Mouse (Mus musculus): ENCODE results near the gene Spem1. TPM values are rescaled to one million over a fixed set of nuclear protein-coding genes. Genes with fewer than 3 reads are reported as not detected.
"Not testable (repeated sequence)": the region's sequence is repeated elsewhere in the genome, so short reads cannot be mapped to it uniquely, and the experiment has no call there.

Gene Spem1
- not detected in 2 replicates for polyA plus RNA-seq (2011; ENCODE audit: insufficient read depth, insufficient read length, low replicate concordance, missing spikeins)

DNA sequence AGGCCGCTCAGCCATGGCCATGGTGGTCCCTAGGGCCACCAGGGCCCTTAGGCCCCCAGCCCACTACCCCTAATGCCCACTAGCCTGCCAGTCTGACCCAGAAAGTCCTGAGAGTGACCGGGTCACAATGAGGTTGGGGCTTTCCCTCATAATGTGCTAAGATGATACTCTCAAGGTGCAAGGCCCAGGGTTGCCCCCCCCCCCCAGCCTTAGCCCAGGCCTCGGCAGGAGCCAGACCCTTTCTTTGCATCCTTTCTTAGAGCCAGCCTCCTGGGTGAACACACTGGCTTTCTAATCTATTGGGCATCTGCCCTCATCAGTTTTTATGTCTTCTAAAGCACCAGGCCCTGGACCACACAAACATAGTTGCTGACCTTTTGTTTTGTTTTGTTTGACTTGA is at the start of gene Spem1:
Gene Spem1 (minus strand): TSS at position 101 of the 400 bp plus-strand sequence.
- Histone ChIP-seq H3K4me3 (replicated peaks; ENCODE audit: control insufficient read depth, low read depth, low read length) (no peak within 1 kb of the TSS), H3K27ac (ENCODE audit: control insufficient read depth, insufficient read depth, low read depth, low read length, poor library complexity) (no peak within 1 kb of the TSS), H3K4me1 (ENCODE audit: control insufficient read depth, insufficient read depth, low read length) (no peaks in the 10 kb centered on the region)
- WGBS, result 83% methylated on average over 3 of the region's 3 CpGs
- TF ChIP-seq POLR2A (IDR thresholded peaks at IDR 0.05; ENCODE audit: borderline replicate concordance, control insufficient read depth, low read depth, low read length) (no peak), CTCF (IDR thresholded peaks at IDR 0.05; ENCODE audit: control insufficient read depth, insufficient read depth, low read length) (no peak)

DNA sequence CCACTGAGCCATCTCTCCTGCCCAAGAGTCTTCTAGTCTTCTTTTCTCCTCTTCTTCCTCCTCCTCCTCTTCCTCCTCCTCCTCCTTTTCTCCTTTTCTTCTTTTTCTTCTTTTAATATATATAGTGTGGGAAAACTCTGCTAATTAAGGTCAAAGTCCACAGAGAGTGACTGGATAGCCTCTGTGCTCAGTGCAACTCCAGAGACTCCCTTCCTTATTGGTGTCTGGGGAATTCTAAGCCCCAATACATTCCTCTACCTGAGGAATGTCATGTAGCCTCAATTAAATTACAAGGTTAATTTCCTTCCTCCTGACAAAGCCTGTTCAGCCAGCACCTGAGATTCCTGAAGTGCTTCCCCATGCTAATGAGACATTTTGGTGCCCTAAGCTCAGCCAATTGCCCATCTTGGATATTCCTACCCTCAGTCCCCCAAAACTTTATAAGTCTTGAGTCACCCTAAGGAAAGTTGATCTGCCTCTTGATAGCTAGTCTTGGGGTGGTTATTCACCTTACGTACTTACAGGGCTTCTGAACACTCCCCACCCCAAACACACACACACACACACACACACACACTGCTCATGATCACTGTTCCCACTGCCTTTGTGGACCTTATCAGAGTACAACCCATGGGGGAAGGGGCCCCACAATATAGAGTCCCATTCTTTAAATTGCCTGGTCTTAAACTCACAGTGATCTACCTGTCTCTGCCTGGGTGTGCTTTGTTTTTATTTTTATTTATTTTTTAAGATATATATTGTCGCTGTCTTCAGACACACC is 48.5 kb upstream of the Spem1 start:
- no peaks in the 10 kb centered on the region for H3K4me1 ChIP-seq (ENCODE audit: control insufficient read depth, insufficient read depth, low read length)
- WGBS, result 88% methylated on average over 2 of the region's 2 CpGs

DNA sequence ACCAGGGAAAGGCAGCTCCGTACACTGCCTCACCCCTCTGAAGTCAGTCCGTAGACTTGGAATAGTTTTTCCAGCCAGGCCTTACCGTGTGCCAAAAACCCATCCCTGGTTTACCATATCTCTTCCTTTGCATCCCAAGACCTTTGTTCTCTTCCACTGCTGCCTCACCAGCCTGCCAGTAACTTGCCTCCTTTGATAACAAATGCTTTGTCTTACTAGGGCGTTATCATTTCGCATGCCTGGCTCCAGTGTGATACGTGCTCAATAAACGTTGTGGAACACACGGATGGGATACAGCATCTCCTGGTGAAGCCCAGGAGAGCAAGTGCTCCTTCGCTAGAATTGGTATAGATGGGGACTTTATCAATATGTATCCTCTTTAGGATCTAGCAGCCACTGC is 45.4 kb upstream of the Spem1 start:
- WGBS, result 68% methylated on average over 9 of the region's 9 CpGs

More for the DNA sequence above, 48.5 kb upstream of the Spem1 start:
- TF ChIP-seq CTCF (IDR thresholded peaks at IDR 0.05; ENCODE audit: control insufficient read depth, insufficient read depth, low read length) (no peak), POLR2A (IDR thresholded peaks at IDR 0.05; ENCODE audit: borderline replicate concordance, control insufficient read depth, low read depth, low read length) (no peak)
- Histone ChIP-seq H3K4me3 (replicated peaks; ENCODE audit: control insufficient read depth, low read depth, low read length) (no peak overlapping the region), H3K27ac (ENCODE audit: control insufficient read depth, insufficient read depth, low read depth, low read length, poor library complexity) (no peak overlapping the region)

DNA sequence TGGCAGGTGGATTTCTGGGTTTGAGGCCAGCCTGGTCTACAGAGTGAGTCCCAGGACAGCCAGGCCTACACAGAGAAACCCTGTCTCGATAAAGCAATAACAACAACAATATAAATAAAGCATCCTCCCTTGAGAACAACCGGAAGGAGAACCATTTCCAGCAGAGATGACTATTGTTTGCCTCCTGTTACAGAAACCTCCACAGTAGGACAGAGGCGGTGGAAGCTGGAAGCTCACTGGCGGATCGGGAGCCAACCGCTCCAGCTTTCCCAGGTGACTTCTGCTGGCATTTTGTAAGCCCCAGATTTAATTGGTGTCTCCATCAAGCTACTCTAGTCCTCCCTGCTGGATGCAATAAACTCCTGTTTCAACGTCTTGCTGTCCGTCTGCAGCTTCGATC is 43.6 kb upstream of the Spem1 start:
- no peaks in the 10 kb centered on the region; the same call in 1 of the 2 replicates for H3K4me1 ChIP-seq (ENCODE audit: control insufficient read depth, insufficient read depth, low read length)
- WGBS, result 94% methylated on average over 9 of the region's 9 CpGs
- H3K4me3 ChIP-seq (replicated peaks; ENCODE audit: control insufficient read depth, low read depth, low read length), result no peak overlapping the region
- TF ChIP-seq POLR2A (IDR thresholded peaks at IDR 0.05; ENCODE audit: borderline replicate concordance, control insufficient read depth, low read depth, low read length), result no peak
- no peak for TF ChIP-seq CTCF (IDR thresholded peaks at IDR 0.05; ENCODE audit: control insufficient read depth, insufficient read depth, low read length)
- H3K27ac ChIP-seq (ENCODE audit: control insufficient read depth, insufficient read depth, low read depth, low read length, poor library complexity), result no peak overlapping the region

More for the DNA sequence above, 45.4 kb upstream of the Spem1 start:
- no peak for TF ChIP-seq CTCF (IDR thresholded peaks at IDR 0.05; ENCODE audit: control insufficient read depth, insufficient read depth, low read length)
- TF ChIP-seq POLR2A (IDR thresholded peaks at IDR 0.05; ENCODE audit: borderline replicate concordance, control insufficient read depth, low read depth, low read length), result no peak
- Histone ChIP-seq H3K4me3 (replicated peaks; ENCODE audit: control insufficient read depth, low read depth, low read length) (no peak overlapping the region), H3K4me1 (ENCODE audit: control insufficient read depth, insufficient read depth, low read length) (no peaks in the 10 kb centered on the region; the same call in 1 of the 2 replicates), H3K27ac (ENCODE audit: control insufficient read depth, insufficient read depth, low read depth, low read length, poor library complexity) (no peak overlapping the region)

DNA sequence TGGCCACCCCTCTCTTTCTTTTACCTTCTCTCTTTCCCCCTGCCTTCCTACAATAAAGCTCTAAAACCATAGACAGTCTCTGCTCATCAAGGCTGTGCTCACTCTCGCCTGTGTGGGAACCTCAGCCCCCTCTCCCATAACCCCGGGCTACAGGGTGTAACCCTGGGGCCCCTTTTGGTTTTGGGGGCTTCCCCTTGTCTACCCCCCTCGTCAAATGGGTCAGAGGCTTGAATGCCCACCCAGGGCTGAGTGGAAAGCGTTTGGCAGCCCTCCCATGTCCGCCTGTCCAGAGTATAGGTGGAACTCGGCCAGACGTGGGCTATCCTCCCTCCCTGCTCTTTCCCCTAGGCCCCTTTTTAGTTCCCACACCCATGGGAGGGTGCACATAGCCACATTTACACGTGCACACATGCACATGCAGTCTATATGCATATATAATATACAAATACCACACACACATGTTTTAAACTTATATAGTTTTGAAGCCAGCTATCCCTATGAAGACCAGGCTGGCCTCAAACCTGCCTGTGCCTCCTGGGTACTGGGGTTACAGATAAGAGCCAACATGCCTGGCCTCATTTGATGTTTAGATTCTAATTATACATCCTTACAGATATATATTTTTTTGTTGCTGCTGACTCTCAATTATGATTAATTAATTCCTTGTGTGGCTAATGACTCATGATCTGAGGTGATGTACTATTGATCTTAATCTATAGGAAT is 42.3 kb upstream of the Spem1 start:
- TF ChIP-seq CTCF (IDR thresholded peaks at IDR 0.05; ENCODE audit: control insufficient read depth, insufficient read depth, low read length), result no peak
- TF ChIP-seq POLR2A (IDR thresholded peaks at IDR 0.05; ENCODE audit: borderline replicate concordance, control insufficient read depth, low read depth, low read length), result no peak
- Histone ChIP-seq H3K27ac (ENCODE audit: control insufficient read depth, insufficient read depth, low read depth, low read length, poor library complexity) (no peak overlapping the region), H3K4me3 (replicated peaks; ENCODE audit: control insufficient read depth, low read depth, low read length) (no peak overlapping the region), H3K4me1 (ENCODE audit: control insufficient read depth, insufficient read depth, low read length) (no peaks in the 10 kb centered on the region; the same call in 1 of the 2 replicates)
- 50% methylated on average over 8 of the region's 8 CpGs for WGBS

DNA sequence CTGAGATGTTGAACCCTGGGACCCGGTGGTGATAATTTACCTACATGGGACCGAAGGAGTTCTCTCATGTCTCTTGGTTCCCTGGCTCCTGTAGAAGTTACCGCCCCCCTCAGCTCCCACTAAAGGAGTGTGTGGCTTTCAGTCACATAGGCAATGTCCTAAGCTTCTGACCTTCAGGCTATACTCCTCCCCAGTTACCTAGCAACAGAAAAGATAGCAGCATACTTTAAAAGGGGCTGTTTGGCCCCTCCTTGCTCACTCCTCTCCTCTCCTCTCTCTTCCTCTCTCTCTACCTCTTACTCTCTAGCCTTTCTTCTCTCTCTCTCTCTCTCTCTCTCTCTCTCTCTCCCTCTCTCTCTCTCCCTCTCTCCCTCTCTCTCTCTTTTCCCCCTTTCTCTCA is 41.7 kb upstream of the Spem1 start:
- not testable (repeated sequence) for H3K4me3 ChIP-seq (replicated peaks; ENCODE audit: control insufficient read depth, low read depth, low read length); H3K4me1 ChIP-seq (ENCODE audit: control insufficient read depth, insufficient read depth, low read length); H3K27ac ChIP-seq (ENCODE audit: control insufficient read depth, insufficient read depth, low read depth, low read length, poor library complexity)
- 89% methylated on average over 3 of the region's 3 CpGs for WGBS

DNA sequence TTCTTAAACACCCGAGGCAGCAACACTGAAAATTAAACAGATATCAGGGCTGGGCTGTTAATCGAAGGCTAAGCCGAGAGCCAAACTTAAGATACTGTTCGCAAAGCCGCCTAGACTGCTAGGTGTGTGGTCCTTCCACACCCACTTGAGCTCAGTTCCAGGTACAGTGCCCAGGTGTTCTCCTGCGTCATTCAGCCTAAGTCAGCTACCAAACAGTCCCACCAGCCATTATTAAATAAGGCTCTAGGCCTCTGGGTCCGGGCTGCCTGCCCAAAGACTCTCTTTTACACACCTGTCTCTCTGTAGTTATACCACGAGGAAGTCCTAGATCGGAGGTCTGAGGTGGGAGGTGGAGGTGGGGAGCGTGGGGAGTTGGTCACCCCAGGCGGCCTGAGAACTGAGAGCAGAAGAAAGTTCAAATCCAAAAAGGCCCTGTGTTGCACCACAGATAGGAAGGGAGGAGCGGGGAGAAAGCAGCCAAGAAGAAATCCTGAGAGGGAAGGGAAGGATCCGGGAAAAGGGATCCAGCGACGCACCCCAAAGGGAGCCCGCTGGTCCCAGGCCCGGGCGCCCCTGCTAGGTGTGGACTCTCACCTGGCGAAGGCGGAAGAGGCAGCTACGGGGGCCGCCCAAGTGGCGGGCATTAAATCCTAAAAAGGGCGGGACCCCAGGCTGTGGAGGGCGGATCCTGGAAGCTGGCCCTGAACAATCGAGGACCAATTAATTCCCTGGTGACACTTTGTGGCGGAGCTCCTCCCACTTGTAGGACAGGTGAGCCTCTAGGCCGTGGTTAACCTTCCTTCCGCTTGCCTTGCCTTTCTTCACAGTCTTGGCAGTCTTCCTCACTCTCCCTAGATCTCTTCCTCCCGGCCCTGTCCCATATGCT is 36.4 kb upstream of the Spem1 start, which contains the start of gene Tnk1:
Gene Tnk1 (minus strand): TSS at position 618 of the 886 bp plus-strand sequence.
- 77% methylated on average over 30 of the region's 30 CpGs for WGBS
- no peak within 1 kb of the TSS for H3K4me3 ChIP-seq (replicated peaks; ENCODE audit: control insufficient read depth, low read depth, low read length)
- TF ChIP-seq CTCF (IDR thresholded peaks at IDR 0.05; ENCODE audit: control insufficient read depth, insufficient read depth, low read length) (no peak), POLR2A (IDR thresholded peaks at IDR 0.05; ENCODE audit: borderline replicate concordance, control insufficient read depth, low read depth, low read length) (no peak)
- no peak within 1 kb of the TSS for H3K27ac ChIP-seq (ENCODE audit: control insufficient read depth, insufficient read depth, low read depth, low read length, poor library complexity)
- no peaks in the 10 kb centered on the region; the same call in 1 of the 2 replicates for H3K4me1 ChIP-seq (ENCODE audit: control insufficient read depth, insufficient read depth, low read length)
